Mouse (Mus musculus) telencephalon, adult 2 months (tissue): ENCODE data around the gene Cpeb1.

Experiments
- DNase-seq: peaks from one replicate; pipeline ENCODE4 v3.0.0-alpha.2; 2011; ENCODE audit warnings: low read depth, low spot score

Cpeb1 gene

DNA sequence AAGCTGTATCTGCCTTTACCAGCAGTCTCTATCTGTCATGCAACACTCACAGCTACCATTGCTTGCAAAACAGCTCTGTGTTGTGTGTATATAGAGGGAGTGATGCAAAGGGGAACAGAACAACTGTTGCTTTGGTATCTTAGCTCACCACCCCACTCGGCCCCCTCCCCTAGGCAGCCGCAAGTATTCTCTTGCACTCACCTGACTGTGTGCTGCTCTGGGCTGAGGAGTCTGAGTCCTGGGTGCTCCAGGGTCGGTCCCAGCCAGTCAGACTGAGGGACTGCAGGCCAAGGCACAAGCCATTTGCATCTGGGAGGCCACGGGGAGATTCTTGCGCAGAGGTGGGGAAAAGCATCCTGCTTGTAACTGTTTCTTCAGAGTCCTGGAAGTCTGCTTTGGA, 83.5 kb downstream of the Cpeb1 start:
- no peak for DNase-seq

DNA sequence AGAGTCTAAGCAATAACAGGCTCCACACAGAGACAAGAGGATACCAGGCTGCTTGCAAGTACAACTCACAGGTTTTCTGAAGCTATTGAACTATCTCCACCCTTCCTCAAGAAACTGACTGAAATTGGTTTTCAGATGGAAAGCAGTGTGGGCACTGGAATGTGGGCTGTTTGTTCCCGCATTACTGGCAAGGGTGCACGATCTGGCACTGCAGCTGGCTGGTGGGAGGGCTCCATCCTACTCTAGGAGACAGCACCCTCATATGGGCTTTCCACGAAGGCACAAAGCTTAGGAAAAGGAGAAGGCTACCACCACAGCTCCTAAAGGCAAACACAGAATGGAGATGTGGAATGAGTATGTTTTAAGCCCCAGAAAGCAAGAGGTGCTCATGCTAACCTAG, 85.5 kb downstream of the Cpeb1 start:
- peak; percentile 81 for DNase-seq

DNA sequence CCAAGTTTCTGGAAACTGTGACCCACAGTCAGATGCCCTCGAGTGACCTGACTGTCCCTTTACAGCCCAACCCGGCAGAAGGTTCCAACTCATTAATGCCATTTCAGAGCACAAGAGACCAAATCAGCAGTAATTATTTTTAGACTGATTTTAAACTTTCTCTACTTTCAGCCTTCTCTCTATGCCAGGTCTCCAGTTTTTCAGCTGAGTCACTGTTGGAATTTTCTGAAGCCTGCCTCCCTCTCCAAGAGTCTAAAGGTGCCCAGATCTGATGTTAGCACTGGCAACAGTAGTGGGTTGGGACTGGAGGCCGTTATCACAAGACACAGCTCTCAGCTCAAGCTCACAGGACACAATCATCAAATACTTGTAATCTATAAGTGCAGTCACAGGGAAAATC, 87.3 kb downstream of the Cpeb1 start:
- no peak for DNase-seq

DNA sequence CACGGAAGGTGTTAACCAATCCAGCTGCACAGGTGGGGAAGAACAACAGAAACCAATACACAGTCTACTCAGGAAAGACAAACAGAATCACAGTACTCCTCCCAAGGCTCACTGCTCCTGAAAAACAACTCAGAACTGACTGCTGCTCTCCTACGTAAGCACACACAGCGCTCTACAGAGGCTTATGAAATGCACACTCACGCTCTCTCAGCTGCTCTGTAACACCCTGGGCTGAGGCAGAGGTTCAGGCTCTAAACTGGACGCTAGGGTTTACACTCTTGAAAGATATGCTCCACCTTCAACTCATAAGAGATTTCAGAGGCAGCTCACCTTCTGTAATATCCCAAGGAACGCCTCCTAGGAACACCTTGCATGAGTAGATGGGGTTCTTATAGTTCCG, 98.3 kb downstream of the Cpeb1 start:
- no peak for DNase-seq

DNA sequence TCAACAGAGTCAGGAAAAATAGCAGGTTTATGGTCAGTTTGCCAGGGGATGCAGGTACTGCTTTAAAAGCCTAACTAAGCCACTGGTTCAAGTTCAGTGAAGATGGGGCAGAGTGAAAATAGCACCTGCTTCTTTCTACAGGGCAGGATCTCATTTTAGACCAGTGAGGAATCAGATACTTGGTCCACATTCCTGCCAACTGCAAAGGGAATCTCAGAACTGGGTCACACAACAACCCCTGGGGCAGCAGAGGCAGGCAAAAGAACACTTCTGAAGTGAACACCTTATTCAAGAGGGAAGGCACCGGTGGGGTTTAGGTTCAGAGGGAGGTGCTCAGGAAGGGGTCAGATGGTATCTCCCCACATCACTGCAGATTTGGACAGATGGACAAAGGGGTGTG, 98.9 kb downstream of the Cpeb1 start:
- DNase-seq, result no peak

DNA sequence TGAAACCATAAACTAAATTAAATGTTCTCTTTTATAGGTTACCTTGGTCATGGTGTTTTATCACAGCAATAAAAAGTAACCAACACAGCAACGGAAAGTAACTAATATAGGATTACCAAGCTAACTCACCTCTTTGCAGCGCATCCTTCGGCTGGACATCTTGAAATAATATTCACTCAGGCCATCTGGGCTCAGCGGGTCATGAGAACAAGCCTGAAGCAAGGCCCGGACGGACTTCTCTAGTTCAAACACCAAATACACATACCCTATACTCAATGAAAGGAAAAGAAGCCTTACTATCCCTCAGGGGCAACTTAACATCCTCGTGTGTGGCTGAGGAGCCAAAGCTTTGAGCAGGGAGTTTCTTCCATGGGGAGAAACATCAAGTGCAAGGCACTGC, 99.5 kb downstream of the Cpeb1 start:
- no peak for DNase-seq

DNA sequence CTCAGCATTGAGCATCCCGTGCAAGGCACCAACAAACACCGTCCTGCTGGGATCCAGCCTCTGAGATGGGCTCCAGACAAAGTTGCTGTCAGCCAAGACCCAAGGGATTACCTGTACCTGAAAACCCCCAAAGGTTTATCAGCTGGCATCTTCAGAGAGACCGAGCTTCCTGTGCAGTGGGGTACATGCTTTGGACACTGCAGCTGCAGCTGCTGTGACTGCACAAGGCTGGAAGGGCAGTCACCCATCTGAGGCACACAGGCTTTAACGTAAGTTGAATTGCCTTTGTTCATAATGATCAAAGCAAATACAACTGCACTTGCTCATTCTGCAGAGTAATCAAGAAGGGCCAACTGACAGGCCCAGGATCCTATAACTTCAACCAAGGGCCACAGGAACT, 103.4 kb downstream of the Cpeb1 start:
- DNase-seq, result no peak

DNA sequence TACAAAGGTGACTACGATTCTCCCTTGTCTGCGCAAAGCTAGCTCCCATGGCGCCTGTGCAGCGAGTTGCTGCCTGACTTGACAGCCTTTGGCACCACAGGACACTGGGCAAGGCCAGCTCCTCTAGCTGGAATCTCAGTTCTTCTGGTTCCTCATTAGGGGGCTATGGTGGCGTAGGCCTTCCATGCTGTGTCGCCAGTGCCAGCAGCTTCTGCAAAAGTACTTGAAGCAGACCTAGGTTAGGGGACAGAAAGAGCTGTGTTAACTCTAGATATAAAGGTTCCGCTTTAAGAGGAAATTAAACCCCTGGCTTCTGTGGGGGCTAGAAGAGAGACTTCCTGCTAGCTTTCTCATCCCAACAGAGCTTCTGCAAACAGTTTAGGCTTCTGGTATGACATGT, 107.1 kb downstream of the Cpeb1 start:
- no peak for DNase-seq

DNA sequence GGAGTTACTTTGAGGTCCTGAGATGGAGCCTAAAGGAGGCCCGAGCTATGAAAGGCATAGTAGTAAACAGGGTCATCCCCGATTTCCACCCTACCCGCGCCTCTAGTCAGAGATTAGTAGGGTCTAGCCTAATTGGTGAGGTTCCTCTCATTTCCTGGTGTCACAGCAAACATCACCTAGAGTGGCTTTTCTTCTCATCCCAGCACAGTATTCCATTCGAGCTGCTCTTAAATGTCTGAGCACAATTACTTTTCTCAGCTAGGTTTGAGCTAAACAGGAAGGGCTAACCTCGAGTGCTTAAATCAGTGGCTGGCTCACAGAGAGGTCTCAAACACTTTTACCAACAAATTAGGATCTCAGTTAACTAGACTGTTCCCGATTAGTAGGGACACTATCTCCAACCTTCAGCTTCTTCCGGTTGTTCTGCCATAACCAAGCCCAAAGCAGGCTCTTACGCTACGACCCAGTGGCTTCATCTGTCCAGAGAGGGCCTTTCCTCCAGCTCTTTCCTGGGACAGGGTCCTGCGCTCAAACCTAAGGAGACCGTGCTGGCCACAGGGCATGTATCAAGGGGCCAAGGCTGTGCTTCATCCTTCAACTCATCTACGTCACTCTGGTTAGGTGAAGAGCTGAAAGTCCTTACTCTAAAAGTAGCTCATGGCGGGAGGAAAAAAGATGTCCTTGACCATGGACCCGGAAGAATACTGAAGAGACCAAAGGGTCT, 109.7 kb downstream of the Cpeb1 start:
- DNase-seq, result no peak

DNA sequence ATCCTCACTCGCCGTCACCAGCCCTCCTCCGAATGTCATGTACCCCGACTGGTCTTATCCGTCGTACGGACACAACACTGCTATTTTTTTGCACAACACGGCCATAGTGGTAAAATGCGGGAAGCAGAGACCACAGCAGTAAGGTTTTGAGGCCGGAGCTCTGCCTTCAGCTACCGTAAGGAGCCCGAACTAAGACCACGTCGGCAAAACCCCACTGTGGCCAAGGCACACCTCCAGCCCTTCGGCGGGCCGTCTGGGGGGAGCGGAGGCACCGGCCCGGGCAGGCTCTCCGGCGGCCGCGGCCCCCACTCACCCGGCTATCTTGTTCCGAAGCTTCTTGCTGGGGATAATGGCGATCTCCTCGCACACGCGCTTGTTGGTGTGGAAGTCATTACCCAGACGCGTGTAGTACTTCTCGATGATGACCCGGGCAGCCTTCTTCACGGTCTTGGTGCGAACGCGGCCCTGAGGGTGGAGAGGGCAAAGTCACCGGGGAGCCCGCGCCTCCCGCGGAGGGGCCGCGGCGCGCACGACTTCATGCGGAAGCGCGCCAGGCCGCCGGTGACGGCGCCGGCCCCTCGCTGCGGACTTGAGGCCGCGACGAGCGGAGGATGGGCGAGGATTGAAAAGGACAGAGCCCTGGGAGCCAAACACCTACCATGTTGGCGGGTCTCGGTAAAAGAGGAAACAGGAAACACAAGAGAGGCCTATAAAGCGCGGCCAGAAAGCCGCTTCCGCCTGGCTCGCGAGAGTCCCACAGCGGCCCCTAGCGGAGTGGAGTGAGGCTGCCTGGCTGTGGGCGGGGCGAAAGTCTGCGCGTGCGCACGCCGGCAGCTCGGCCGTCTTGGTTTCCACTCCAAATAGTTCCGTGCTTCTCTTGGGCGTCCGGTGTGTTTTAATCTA, 110.5 kb downstream of the Cpeb1 start, which contains the start of gene Rps17:
TSS of gene Rps17 (minus strand) at position 711 of the 903 bp plus-strand sequence.
- peak; percentile 87 for DNase-seq

DNA sequence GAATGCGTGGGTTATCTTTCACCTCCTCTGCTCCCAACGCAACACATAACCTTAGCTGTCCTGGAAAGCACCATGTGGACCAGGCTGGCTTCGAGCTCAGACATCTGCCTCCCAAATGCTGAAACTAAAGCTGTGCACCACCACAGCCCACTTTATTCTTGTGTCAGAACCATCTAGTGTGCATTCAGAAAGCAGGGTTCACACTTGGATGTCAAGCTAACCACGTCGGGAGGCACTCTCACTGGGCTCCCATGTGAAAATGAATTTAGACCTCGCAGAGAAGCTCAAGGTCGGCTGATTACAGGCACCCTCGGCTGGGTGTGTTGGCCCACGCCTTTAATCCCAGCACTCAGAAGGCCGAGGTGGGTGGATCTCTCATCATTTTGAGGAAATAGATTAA, 111.4 kb downstream of the Cpeb1 start:
- no peak for DNase-seq

DNA sequence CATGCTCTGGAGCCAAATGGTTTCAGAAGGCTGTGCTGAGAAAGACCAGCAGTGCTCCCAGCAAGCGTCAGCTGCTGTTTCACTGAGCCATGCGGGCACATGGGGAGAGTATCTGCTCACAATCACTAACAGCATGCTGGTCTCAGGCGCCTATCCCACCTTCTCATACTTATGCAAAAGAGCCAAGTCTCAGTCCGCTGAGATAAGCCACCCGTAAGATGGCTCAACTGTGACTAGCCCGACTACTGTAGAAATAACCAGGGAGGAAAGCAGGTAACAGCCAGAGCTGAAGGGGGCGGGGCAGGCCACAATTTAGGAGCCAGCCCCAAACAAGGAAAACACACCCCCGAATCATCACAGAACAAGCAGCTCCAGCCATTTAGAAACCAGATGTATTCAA, 111.9 kb downstream of the Cpeb1 start:
- no peak for DNase-seq

DNA sequence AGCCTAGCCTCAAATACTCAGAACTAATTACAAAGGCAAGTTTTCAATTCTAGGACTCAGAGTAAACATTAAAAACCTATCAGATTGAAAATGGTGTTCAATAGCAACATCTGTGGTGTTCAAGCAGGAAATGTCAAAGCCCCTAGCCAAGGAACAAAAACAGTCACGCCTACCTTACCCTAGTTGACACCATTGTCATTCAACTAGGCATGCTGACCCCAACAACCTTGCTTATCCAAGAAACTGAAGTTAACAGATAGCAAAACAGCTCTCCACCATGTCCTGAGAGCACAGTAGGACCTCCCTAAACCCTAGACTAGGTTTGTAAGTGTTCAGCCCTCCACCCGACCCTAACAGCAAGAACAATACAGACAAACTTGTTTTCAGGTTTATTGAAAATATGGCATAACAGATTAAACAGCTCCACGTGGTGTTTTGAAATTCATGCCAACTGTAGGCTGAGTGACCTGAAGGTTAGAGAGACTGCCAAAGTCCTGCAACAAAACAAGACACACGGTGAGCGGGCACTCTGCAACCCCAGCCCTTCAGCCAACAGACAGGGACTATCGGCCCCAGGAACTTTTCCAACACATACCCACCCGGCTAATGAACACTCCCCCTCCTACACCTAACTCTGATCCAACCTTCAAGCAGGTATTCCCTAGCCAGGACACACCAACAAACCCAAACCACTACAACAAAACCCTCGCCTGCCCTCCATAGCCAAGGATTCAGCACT, 112.7 kb downstream of the Cpeb1 start:
- no peak for DNase-seq

DNA sequence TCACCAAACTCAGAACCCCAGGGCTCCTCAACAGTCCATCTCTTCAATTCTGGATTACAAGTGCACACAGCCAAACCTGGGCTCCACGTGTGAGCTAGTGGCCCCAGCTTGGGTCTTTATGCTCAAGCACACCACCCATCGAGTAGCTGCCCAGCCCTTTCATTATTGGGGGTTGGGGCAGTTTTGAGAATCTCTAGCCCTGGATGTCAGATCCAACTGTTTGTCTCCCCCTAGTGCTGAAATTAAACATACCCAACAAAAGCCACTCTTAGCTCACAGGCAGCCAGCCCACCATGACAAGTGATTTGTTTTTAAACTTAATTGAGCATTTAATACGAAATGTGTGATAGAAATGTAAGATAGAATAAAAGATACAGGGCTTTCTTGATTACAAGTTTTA, 113.7 kb downstream of the Cpeb1 start:
- DNase-seq, result no peak

DNA sequence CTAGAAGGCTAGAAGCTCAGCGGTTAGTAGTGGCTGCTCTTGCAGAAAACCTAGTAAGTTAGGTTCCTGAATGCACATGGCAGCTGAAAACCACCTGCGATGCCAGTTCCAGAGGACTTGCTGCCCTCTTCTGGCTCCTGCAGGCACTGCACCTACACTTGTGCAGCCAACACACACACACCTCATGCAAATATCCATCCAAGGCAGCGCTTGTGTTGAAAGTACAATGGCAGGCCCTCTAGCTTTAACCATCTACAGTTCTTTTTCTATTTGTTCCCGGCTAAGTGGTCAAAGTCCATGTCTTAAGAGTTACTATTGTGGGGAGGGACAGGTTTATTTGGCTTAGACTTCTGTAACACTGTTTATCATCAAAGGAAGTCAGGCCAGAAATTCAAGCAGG, 115.5 kb downstream of the Cpeb1 start:
- DNase-seq, result no peak

DNA sequence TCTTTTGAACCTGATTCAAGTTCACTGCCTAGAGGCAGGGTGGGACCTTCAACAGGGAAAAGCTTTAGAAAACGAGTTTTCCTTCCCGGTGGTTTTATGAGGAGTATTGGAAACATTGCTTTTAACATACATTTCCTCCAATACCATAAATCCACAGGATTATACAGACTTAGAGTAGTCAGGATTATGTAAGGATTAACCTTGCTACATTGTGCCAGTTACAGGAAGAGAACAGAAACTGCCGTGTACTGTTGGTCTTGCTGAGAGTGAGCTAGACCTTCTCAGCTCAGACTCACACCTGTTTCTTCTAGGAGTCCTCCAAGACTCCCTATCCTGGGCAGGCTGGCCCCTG, 116.8 kb downstream of the Cpeb1 start:
- no peak for DNase-seq

DNA sequence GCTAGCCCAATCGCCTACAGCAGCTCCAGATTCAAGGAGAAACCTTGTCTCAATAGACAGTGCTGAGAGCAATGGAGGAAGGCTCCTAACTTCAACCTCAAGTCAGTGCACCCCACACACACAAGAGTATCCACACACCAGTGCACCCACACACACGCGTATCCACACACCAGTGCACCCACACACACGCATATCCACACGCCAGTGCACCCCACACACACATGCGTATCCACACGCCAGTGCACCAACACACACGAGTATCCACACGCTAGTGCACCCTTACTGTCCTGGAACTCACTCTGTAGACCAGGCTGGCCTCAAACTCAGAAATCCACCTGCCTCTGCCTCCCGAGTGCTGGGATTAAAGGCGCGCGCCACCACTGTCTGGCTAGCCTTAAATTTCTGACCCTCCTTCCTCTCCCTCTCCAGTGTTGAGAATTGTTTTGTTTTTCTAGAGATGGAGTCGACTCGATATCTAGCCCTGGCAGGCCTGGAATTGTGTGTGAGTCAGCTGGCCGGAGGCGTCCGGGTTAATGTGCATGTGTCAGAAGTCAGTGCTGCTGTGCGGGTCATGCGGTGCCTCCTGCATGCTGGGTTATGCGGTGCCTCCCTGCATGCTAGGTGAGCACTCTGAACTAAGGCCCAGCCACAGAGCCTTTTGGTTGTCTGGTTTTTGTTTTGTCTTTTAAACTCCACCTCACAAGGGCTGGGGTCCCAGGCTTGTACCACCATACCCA, 117.3 kb downstream of the Cpeb1 start:
- no peak for DNase-seq

DNA sequence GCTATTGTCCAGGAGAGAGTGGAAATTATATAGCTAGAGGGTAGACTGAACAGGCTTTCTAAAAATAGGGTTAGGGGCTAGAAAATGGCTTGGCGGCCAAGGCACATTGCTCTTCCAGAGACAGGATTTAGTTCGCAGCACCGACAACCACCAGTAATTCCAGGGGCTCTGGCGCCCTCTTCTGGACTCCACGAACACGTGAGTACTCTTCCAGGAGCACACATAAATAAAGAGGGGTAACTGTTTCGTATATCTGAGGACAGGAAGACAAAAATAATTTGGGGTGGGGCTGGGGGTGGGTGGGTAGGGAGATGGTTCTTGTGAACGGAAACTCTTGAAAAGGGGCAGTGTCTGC, 118.9 kb downstream of the Cpeb1 start:
- no peak for DNase-seq

DNA sequence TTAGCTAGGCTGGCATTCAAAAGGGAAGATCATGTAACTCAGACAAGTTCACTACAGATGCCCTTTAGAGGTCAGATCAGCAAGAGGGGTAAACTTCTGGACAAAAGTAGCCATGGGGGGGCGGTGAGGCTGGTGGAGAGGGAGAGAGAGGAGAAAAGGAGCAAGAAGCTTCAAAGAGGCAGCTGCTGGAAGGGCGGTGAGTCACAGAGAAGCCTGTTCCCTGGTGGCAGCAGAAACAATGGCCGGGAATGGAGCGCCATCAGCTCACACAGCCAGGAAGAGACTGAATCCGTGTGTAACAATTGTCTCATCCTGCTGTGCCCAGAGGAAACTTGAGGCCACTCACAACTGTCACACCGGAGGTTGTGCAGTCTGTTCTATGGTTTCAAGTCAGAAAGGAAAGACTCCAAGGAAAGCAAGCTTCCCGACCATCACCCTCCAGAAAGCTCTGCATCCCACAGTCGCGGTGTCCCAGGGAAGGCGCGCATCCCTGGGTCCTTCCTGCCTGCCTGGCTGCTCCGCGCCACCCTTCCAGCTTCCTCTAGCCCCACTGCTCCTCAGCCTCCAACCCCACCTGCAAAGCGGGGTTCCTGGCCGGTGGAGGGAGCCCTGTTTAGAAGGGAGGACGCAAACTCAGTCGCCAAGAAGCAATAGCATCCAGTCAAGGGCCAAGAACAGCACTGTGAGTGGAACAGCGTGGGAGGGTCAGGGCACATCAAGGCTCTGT, 119.4 kb downstream of the Cpeb1 start:
- DNase-seq, result no peak

DNA sequence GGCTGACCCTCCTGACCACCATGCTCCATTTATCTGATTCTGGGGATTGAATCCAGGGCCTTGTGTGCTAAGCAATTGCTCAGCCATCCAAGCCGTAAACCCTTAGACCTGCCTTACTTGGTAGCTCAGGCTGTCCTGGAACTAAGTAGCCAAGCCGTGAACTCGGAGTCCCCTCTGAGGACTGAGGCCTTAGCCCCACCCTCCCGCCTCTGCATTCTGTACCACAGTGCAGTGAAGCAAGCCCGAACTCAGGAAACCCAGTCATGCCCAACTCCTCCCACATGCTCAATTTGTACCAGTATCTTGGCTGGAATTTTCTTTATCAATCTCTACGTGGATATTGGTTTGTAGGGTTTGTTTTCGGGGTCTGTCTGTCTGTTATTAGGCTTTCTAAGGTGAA, 123.4 kb downstream of the Cpeb1 start:
- no peak for DNase-seq

DNA sequence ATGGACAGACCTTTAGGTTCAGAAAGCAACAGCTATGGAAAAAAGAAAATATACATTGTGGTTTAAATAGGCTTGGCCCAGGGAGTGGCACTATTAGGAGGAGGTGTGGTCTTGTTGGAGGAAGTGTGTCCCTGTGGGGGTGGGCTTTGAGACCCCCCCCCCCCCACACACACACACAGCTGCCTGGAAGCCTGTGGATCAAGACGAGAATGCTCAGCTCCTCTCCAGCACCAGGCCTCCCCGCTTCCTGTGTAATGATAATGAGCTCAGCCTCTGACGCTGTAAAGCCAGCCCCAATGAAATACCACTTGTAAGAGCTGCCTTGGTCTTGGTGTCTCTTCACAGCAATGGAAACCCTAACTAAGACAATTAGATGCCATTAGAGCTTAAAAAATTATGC, 124.5 kb downstream of the Cpeb1 start:
- no peak for DNase-seq
